Mouse (Mus musculus) inflammation-experienced regulatory T-cells, adult 16 weeks (primary cell): Measurements from ENCODE around the gene Arhgap35. TPM values are rescaled to one million over a fixed set of nuclear protein-coding genes. Genes with fewer than 3 reads are reported as not detected.

ENCODE experiments used
- polyA plus RNA-seq: library from polyadenylated mRNA; unstranded; fragments of 100-300 nt; shearing (Covaris generic); gene quantifications from one replicate; pipeline ENCODE4 v1.2.1, GENCODE M21; 2017

Arhgap35 gene
- 4.8 TPM for polyA plus RNA-seq

GRCm38 (mm10) chr7:16614888-16615715 lies at the start of gene Arhgap35:
Arhgap35 (minus strand) TSS chr7:16614993.

GRCm38 (mm10) chr7:16477628-16478027 lies 137.2 kb downstream of the Arhgap35 start, which contains the start of gene Npas1:
Npas1 (minus strand) TSS chr7:16477728.

GRCm38 (mm10) chr7:16452587-16453073 lies 162.2 kb downstream of the Arhgap35 start, which contains the start of gene Tmem160:
Tmem160 (plus strand) TSS chr7:16452779.

Other genes with a start within 250 kb of the Arhgap35 start
- gene Sae1, start 227.2 kb downstream of the Arhgap35 start, polyA plus RNA-seq: 156 TPM
- gene Zc3h4, start 214.1 kb downstream of the Arhgap35 start, polyA plus RNA-seq: 25.3 TPM
- 10.9 TPM for gene Tmem160, start 162.2 kb downstream of the Arhgap35 start, polyA plus RNA-seq
- gene Npas1, start 137.3 kb downstream of the Arhgap35 start, polyA plus RNA-seq: not detected
- gene Ceacam15, start 60.7 kb upstream of the Arhgap35 start, polyA plus RNA-seq: 1.7 TPM
- not detected for gene Ceacam9, start 106.9 kb upstream of the Arhgap35 start, polyA plus RNA-seq
- gene Ap2s1, start 123.4 kb upstream of the Arhgap35 start, polyA plus RNA-seq: 207 TPM
- gene Slc1a5, start 166.3 kb upstream of the Arhgap35 start, polyA plus RNA-seq: 99.6 TPM
- gene Strn4, start 200.9 kb upstream of the Arhgap35 start, polyA plus RNA-seq: 25.3 TPM
- 6.5 TPM for gene Fkrp, start 201.7 kb upstream of the Arhgap35 start, polyA plus RNA-seq
- gene Prkd2, start 227.9 kb upstream of the Arhgap35 start, polyA plus RNA-seq: 242 TPM